Mouse (Mus musculus) cerebral cortex, adult 2 months (tissue): ENCODE data around the gene Rpl13a.

ENCODE experiments used
- WGBS: fragments of 180-500 bp; shearing (Covaris S2); methylation state at CpG from one replicate; pipeline ENCODE4 v1.1.7; 2018; 5-methylcytosine and 5-hydroxymethylcytosine counted together

Rpl13a gene

GRCm38 (mm10) chr7:45135993-45136567 lies 7.5 kb upstream of the Rpl13a start, which contains the start of the genes Gm45713 and Flt3l:
Gene Gm45713, minus strand, starts transcription at chr7:45136231.
Gene Flt3l, minus strand, starts transcription at chr7:45136432.
- WGBS, result 5% methylated on average over 29 of the region's 29 CpGs

GRCm38 (mm10) chr7:45135370-45135769 lies 6.8 kb upstream of the Rpl13a start:
- WGBS, result 89% methylated on average over 3 of the region's 3 CpGs

GRCm38 (mm10) chr7:45134544-45135026 lies 6.0 kb upstream of the Rpl13a start:
- 32% methylated on average over 12 of the region's 12 CpGs for WGBS

- 83% methylated on average over 8 of the region's 8 CpGs for WGBS
Measured at GRCm38 (mm10) chr7:45133446-45134159, 5.0 kb upstream of the Rpl13a start.

GRCm38 (mm10) chr7:45131850-45132249 lies 3.3 kb upstream of the Rpl13a start:
- WGBS, result 91% methylated on average over 11 of the region's 11 CpGs

- 70% methylated on average over 15 of the region's 15 CpGs for WGBS
Measured at GRCm38 (mm10) chr7:45129776-45130512, 1.4 kb upstream of the Rpl13a start.

- 1% methylated on average over 17 of the region's 17 CpGs for WGBS
Measured at GRCm38 (mm10) chr7:45129318-45129717, 757 bp upstream of the Rpl13a start.

- under 1% methylated on average over 6 of the region's 6 CpGs for WGBS
Measured at GRCm38 (mm10) chr7:45127700-45128224, 799 bp downstream of the Rpl13a start.

GRCm38 (mm10) chr7:45126844-45127699 lies 1.5 kb downstream of the Rpl13a start:
- 37% methylated on average over 21 of the region's 21 CpGs for WGBS

- 73% methylated on average over 17 of the region's 17 CpGs for WGBS
Measured at GRCm38 (mm10) chr7:45126147-45126843, 2.3 kb downstream of the Rpl13a start.

GRCm38 (mm10) chr7:45125649-45126048 lies 2.9 kb downstream of the Rpl13a start:
- WGBS, result 52% methylated on average over 5 of the region's 5 CpGs

GRCm38 (mm10) chr7:45125144-45125600 lies 3.4 kb downstream of the Rpl13a start:
- 32% methylated on average over 7 of the region's 7 CpGs for WGBS

GRCm38 (mm10) chr7:45124224-45125143 lies 4.1 kb downstream of the Rpl13a start, which contains the start of gene Rps11:
Gene Rps11, minus strand, starts transcription at chr7:45124439.
- WGBS, result 1% methylated on average over 59 of the region's 59 CpGs

- WGBS, result 16% methylated on average over 12 of the region's 12 CpGs
Measured at GRCm38 (mm10) chr7:45123186-45123570, 5.4 kb downstream of the Rpl13a start.

GRCm38 (mm10) chr7:45122561-45123185 lies 5.9 kb downstream of the Rpl13a start:
- WGBS, result 70% methylated on average over 15 of the region's 15 CpGs

GRCm38 (mm10) chr7:45121404-45121803 lies 7.2 kb downstream of the Rpl13a start:
- 52% methylated on average over 8 of the region's 8 CpGs for WGBS

- WGBS, result 73% methylated on average over 5 of the region's 5 CpGs
Measured at GRCm38 (mm10) chr7:45119780-45120709, 8.5 kb downstream of the Rpl13a start.

GRCm38 (mm10) chr7:45118336-45118735 lies 10.2 kb downstream of the Rpl13a start:
- WGBS, result 94% methylated on average over 6 of the region's 6 CpGs
